Mouse (Mus musculus) liver, embryonic 16.5 days (tissue): ENCODE measurements around the gene Tcte1. TPM values are rescaled to one million over a fixed set of nuclear protein-coding genes. Genes with fewer than 3 reads are reported as not detected.

Experiments
- ATAC-seq: fragments of 200-750 bp; cut with Nextera tagmentation; 2 replicates; pipeline ENCODE4 v1.8.0; 2017; ENCODE audit warnings: low read depth, mild to moderate bottlenecking, moderate number of reproducible peaks, moderate library complexity
- H3K27ac ChIP-seq: fragments of 300-500 bp; sonication (generic); 2 replicates; pipeline ENCODE4 v1.5.1; 2014; ENCODE audit warnings: mild to moderate bottlenecking, low read length
- H3K27me3 ChIP-seq: fragments of 300-500 bp; sonication (generic); 2 replicates; pipeline ENCODE4 v1.6.1; 2014; ENCODE audit warnings: low read depth, low read length, mixed read lengths; ENCODE audit not compliant: control insufficient read depth, insufficient read depth
- H3K36me3 ChIP-seq: fragments of 300-500 bp; sonication (generic); 2 replicates; pipeline ENCODE4 v1.6.1; 2014; ENCODE audit warnings: mild to moderate bottlenecking; ENCODE audit not compliant: control insufficient read depth, insufficient read depth
- H3K4me1 ChIP-seq: fragments of 300-500 bp; sonication (generic); 2 replicates; pipeline ENCODE4 v1.6.1; 2014; ENCODE audit warnings: low read depth, low read length, mixed read lengths; ENCODE audit not compliant: control insufficient read depth
- H3K4me2 ChIP-seq: fragments of 300-500 bp; sonication (generic); 2 replicates; pipeline ENCODE4 v1.6.1; 2014; ENCODE audit warnings: low read depth, low read length, mixed read lengths
- H3K4me3 ChIP-seq: fragments of 300-500 bp; sonication (generic); 2 replicates; pipeline ENCODE4 v1.5.1; 2014; ENCODE audit warnings: low read depth, mild to moderate bottlenecking, low read length
- H3K9ac ChIP-seq: fragments of 300-500 bp; sonication (generic); 2 replicates; pipeline ENCODE4 v1.6.1; 2014; ENCODE audit warnings: low read depth, low read length
- H3K9me3 ChIP-seq: fragments of 300-500 bp; sonication (generic); replicated peaks from 2 replicates; pipeline ENCODE4 v1.6.1; 2016; ENCODE audit warnings: low read length; ENCODE audit not compliant: control insufficient read depth
- WGBS: fragments of 180-500 bp; shearing (Covaris S2); extraction: QIAGEN DNeasy Blood & Tissue Kit; methylation state at CpG from one replicate; pipeline ENCODE4 v1.1.7; 2014; ENCODE audit not compliant: insufficient replicate concordance; 5-methylcytosine and 5-hydroxymethylcytosine counted together
- polyA plus RNA-seq: library from polyadenylated mRNA; unstranded; fragments of >200 nt; fragmentation: Nextera tagmentation; extraction: Ambion mirVana; gene quantifications from 2 replicates; pipeline ENCODE4 v1.2.1, GENCODE M21; 2015

Tcte1 gene
- polyA plus RNA-seq, 1 experiment from 2014 or later, result not detected

- WGBS, result 39% methylated on average over 28 of the region's 28 CpGs
- ATAC-seq, result no peak
- H3K9me3 ChIP-seq, result no peaks in the 10 kb centered on the region
These were observed 5.6 kb upstream of the Tcte1 start for GRCm38 (mm10) chr17:45517549-45518215.

GRCm38 (mm10) chr17:45518766-45519475, 4.3 kb upstream of the Tcte1 start:
- Histone ChIP-seq H3K27me3 (no peaks in the 10 kb centered on the region; the same call in 1 of the 2 replicates), H3K36me3 (no peaks in the 10 kb centered on the region), H3K4me1 (no peaks in the 10 kb centered on the region; the same call in 1 of the 2 replicates), H3K4me2 (no peak overlapping the region), H3K4me3 (no peak overlapping the region), H3K9me3 (no peaks in the 10 kb centered on the region), H3K9ac (no peak overlapping the region), H3K27ac (no peak overlapping the region)
- no peak for ATAC-seq
- 66% methylated on average over 12 of the region's 12 CpGs for WGBS

More at GRCm38 (mm10) chr17:45517549-45518215, 5.6 kb upstream of the Tcte1 start:
- Histone ChIP-seq H3K4me3 (no peak overlapping the region), H3K36me3 (no peaks in the 10 kb centered on the region), H3K4me2 (no peak overlapping the region), H3K9ac (no peak overlapping the region), H3K27me3 (no peaks in the 10 kb centered on the region), H3K27ac (no peak overlapping the region), H3K4me1 (no peaks in the 10 kb centered on the region; the same call in 1 of the 2 replicates)

GRCm38 (mm10) chr17:45520136-45520535, 3.1 kb upstream of the Tcte1 start:
- H3K4me3 ChIP-seq, result no peak overlapping the region
- 71% methylated on average over 11 of the region's 11 CpGs for WGBS
- H3K36me3 ChIP-seq, result no peaks in the 10 kb centered on the region
- no peak overlapping the region for H3K9ac ChIP-seq
- H3K27ac ChIP-seq, result no peak overlapping the region
- peaks cover 3% of the 10 kb centered on the region for H3K27me3 ChIP-seq
- H3K4me1 ChIP-seq, result no peaks in the 10 kb centered on the region
- no peak for ATAC-seq
- H3K4me2 ChIP-seq, result no peak overlapping the region
- no peaks in the 10 kb centered on the region for H3K9me3 ChIP-seq

GRCm38 (mm10) chr17:45524961-45525360, 1.7 kb downstream of the Tcte1 start:
- Histone ChIP-seq H3K27ac (no peak overlapping the region), H3K27me3 (peaks cover 13% of the 10 kb centered on the region), H3K4me1 (no peaks in the 10 kb centered on the region), H3K4me2 (no peak overlapping the region), H3K36me3 (no peaks in the 10 kb centered on the region), H3K4me3 (no peak overlapping the region), H3K9ac (no peak overlapping the region), H3K9me3 (no peaks in the 10 kb centered on the region)
- no peak for ATAC-seq
- 42% methylated on average over 4 of the region's 4 CpGs for WGBS

- Histone ChIP-seq H3K4me3 (no peak overlapping the region), H3K27me3 (peaks cover 22% of the 10 kb centered on the region), H3K9me3 (no peaks in the 10 kb centered on the region), H3K27ac (no peak overlapping the region), H3K36me3 (no peaks in the 10 kb centered on the region), H3K4me2 (no peak overlapping the region), H3K4me1 (no peaks in the 10 kb centered on the region), H3K9ac (no peak overlapping the region)
- 28% methylated on average over 5 of the region's 5 CpGs for WGBS
- no peak for ATAC-seq
These were observed 3.3 kb downstream of the Tcte1 start for GRCm38 (mm10) chr17:45526571-45526970.

- Histone ChIP-seq H3K9ac (no peak overlapping the region), H3K27me3 (peaks cover 36% of the 10 kb centered on the region), H3K9me3 (no peaks in the 10 kb centered on the region), H3K4me3 (no peak overlapping the region), H3K36me3 (no peaks in the 10 kb centered on the region), H3K4me2 (no peak overlapping the region), H3K4me1 (no peaks in the 10 kb centered on the region), H3K27ac (no peak overlapping the region)
- WGBS, result 34% methylated on average over 13 of the region's 13 CpGs
- no peak for ATAC-seq
These were observed 7.1 kb downstream of the Tcte1 start for GRCm38 (mm10) chr17:45530346-45530782.

- WGBS, result 38% methylated on average over 15 of the region's 15 CpGs
- no peaks in the 10 kb centered on the region for H3K4me1 ChIP-seq
- no peak for ATAC-seq
- H3K9ac ChIP-seq, result no peak overlapping the region
- no peak overlapping the region for H3K4me3 ChIP-seq
- H3K27me3 ChIP-seq, result peaks cover 49% of the 10 kb centered on the region
- no peaks in the 10 kb centered on the region for H3K36me3 ChIP-seq
- H3K27ac ChIP-seq, result no peak overlapping the region
- H3K9me3 ChIP-seq, result no peaks in the 10 kb centered on the region
- no peak overlapping the region for H3K4me2 ChIP-seq
These were observed 9.7 kb downstream of the Tcte1 start for GRCm38 (mm10) chr17:45532896-45533295.

GRCm38 (mm10) chr17:45536264-45536663, 13.0 kb downstream of the Tcte1 start:
- no peak for ATAC-seq
- 14% methylated on average over 5 of the region's 5 CpGs for WGBS
- Histone ChIP-seq H3K36me3 (no peaks in the 10 kb centered on the region), H3K4me1 (no peaks in the 10 kb centered on the region), H3K9ac (no peak overlapping the region), H3K4me3 (no peak overlapping the region), H3K27ac (no peak overlapping the region), H3K27me3 (peaks cover 45% of the 10 kb centered on the region), H3K4me2 (no peak overlapping the region), H3K9me3 (no peaks in the 10 kb centered on the region)

- Histone ChIP-seq H3K4me3 (no peak overlapping the region), H3K4me2 (no peak overlapping the region), H3K9ac (no peak overlapping the region), H3K4me1 (no peaks in the 10 kb centered on the region), H3K27ac (no peak overlapping the region), H3K27me3 (peaks cover 55% of the 10 kb centered on the region), H3K9me3 (no peaks in the 10 kb centered on the region), H3K36me3 (no peaks in the 10 kb centered on the region)
- ATAC-seq, result no peak
- WGBS, result 42% methylated on average over 4 of the region's 4 CpGs
These were observed 15.2 kb downstream of the Tcte1 start for GRCm38 (mm10) chr17:45538394-45538793.
